Mouse (Mus musculus) liver, embryonic 12.5 days (tissue): Measurements from ENCODE around the gene Retnla. TPM values are rescaled to one million over a fixed set of nuclear protein-coding genes. Genes with fewer than 3 reads are reported as not detected.

ENCODE experiments used
- ATAC-seq: fragments of 200-750 bp; cut with Nextera tagmentation; 2 replicates; pipeline ENCODE4 v1.8.0; 2017; ENCODE audit warnings: moderate number of reproducible peaks, mild to moderate bottlenecking, moderate library complexity
- H3K27ac ChIP-seq: fragments of 300-500 bp; sonication (generic); 2 replicates; pipeline ENCODE4 v1.5.1; 2016; ENCODE audit warnings: mild to moderate bottlenecking
- H3K27me3 ChIP-seq: fragments of 300-500 bp; sonication (generic); replicated peaks from 2 replicates; pipeline ENCODE4 v1.6.1; 2016; ENCODE audit warnings: mild to moderate bottlenecking, moderate library complexity
- H3K36me3 ChIP-seq: fragments of 300-500 bp; sonication (generic); 2 replicates; pipeline ENCODE4 v1.6.1; 2016; ENCODE audit warnings: mild to moderate bottlenecking, moderate library complexity
- H3K4me1 ChIP-seq: fragments of 300-500 bp; sonication (generic); 2 replicates; pipeline ENCODE4 v1.6.1; 2016
- H3K4me2 ChIP-seq: fragments of 300-500 bp; sonication (generic); 2 replicates; pipeline ENCODE4 v1.6.1; 2016; ENCODE audit warnings: mild to moderate bottlenecking, moderate library complexity
- H3K4me3 ChIP-seq: fragments of 300-500 bp; sonication (generic); 2 replicates; pipeline ENCODE4 v1.5.1; 2016; ENCODE audit warnings: mild to moderate bottlenecking, moderate library complexity
- H3K9ac ChIP-seq: fragments of 300-500 bp; sonication (generic); 2 replicates; pipeline ENCODE4 v1.6.1; 2016; ENCODE audit warnings: mild to moderate bottlenecking, moderate library complexity
- H3K9me3 ChIP-seq: fragments of 300-500 bp; sonication (generic); replicated peaks from 2 replicates; pipeline ENCODE4 v1.6.1; 2016; ENCODE audit warnings: mild to moderate bottlenecking, moderate library complexity
- WGBS: fragments of 180-500 bp; shearing (Covaris S2); methylation state at CpG from one replicate; pipeline ENCODE4 v1.1.7; 2016; ENCODE audit not compliant: insufficient replicate concordance; 5-methylcytosine and 5-hydroxymethylcytosine counted together
- polyA plus RNA-seq: library from polyadenylated mRNA; unstranded; fragments of >200 nt; fragmentation: Nextera tagmentation; extraction: Ambion mirVana; gene quantifications from 2 replicates; pipeline ENCODE4 v1.2.1, GENCODE M21; 2016

The Retnla gene
- polyA plus RNA-seq: not detected in 2 replicates

DNA sequence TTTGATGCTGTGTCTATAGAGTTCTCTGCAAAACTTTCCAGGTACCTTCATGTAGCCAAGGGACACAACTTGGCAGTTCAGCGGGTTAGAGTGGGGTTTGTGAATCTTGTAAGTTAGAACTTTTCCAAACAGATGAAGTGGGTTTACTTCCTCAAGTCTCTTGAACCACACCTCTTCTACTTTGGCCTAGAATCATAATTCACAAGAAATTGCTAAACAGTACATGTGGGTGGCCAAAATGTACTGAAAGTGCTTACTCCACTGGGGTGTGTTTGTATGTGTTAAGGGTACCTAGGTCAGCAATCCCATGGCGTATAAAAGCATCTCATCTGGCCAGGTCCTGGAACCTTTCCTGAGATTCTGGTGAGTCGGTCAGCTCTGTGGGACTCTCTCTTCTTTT is at the start of gene Retnla:
TSS of gene Retnla (plus strand) at position 286 of the 400 bp plus-strand sequence.
- H3K4me3 ChIP-seq: no peak within 1 kb of the TSS
- WGBS: 69% methylated on average over 3 of the region's 3 CpGs
- H3K9me3 ChIP-seq: no peaks in the 10 kb centered on the region
- H3K4me2 ChIP-seq: no peak within 1 kb of the TSS
- no peaks in the 10 kb centered on the region for H3K36me3 ChIP-seq
- no peaks in the 10 kb centered on the region for H3K27me3 ChIP-seq
- ATAC-seq: no peak
- no peaks in the 10 kb centered on the region for H3K4me1 ChIP-seq
- no peak within 1 kb of the TSS for H3K9ac ChIP-seq
- no peak within 1 kb of the TSS for H3K27ac ChIP-seq

DNA sequence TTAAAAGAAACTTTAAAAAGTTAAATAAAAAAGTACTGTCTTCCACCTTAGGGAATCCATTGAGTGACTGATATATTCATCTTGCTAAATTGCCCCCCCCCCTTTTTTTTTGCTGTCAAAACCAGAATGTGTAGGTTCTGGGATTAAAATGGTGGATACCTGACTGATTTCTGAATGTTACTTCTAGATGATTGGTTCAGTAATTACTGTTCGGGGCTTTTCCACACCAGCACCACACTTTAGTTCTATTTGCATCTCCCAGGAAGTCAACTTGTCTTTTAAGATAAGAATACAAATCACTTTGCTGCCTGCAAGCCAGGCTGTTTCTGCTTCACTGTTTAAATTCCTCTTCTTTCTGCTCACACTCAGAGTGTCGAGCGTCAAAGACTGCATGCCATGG is 44.1 kb upstream of the Retnla start:
- no peak overlapping the region for H3K9ac ChIP-seq
- no peaks in the 10 kb centered on the region for H3K27me3 ChIP-seq
- no peaks in the 10 kb centered on the region for H3K9me3 ChIP-seq
- H3K4me3 ChIP-seq: no peak overlapping the region
- ATAC-seq: no peak
- WGBS: 38% methylated on average over 3 of the region's 3 CpGs
- no peaks in the 10 kb centered on the region for H3K4me1 ChIP-seq
- H3K27ac ChIP-seq: no peak overlapping the region
- no peaks in the 10 kb centered on the region for H3K36me3 ChIP-seq
- H3K4me2 ChIP-seq: no peak overlapping the region

DNA sequence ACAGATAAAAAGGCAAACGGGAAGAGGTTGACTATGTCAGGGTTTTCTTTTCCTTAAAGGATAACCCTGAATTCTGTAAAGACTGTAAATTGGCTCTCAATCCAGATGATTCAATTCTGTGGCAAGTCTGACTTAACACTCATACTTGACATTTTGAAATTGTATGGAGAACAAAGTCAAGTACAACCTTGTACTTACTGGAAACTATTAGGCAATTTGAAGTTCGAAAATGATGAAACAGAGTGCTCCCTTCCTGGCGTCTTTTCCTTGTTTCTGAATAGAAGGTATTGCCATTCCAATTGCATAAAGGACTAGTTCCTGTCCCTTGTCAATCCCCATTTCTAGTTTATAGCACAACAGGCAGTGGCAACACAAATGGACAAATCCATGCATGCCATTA is 42.9 kb upstream of the Retnla start:
- Histone ChIP-seq H3K27me3 (no peaks in the 10 kb centered on the region), H3K4me1 (no peaks in the 10 kb centered on the region), H3K4me3 (no peak overlapping the region), H3K36me3 (no peaks in the 10 kb centered on the region), H3K27ac (no peak overlapping the region), H3K9ac (no peak overlapping the region), H3K9me3 (no peaks in the 10 kb centered on the region), H3K4me2 (no peak overlapping the region)
- WGBS: 63% methylated on average over 3 of the region's 3 CpGs
- no peak for ATAC-seq

DNA sequence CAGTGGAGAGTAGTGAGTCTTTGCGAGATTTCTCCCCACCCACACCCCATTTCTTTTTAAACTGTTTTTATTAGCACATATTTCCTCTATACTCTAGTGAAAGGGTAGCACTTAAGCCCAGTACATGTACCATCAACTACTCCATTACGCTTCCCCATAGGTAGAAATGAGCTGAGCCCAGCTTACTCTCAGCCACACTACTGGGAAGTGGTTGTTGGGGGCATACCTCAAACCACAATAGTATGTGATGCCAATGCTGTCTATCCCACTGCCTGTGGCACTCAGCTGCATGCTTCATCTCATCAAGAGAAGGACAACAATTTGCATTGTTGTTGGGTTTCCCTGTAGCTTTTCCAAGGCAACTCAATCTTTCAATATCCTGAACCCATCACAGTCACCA is 41.4 kb upstream of the Retnla start:
- Histone ChIP-seq H3K27ac (no peak overlapping the region), H3K36me3 (no peaks in the 10 kb centered on the region), H3K4me1 (no peaks in the 10 kb centered on the region), H3K9ac (no peak overlapping the region), H3K27me3 (no peaks in the 10 kb centered on the region), H3K4me2 (no peak overlapping the region), H3K9me3 (no peaks in the 10 kb centered on the region), H3K4me3 (no peak overlapping the region)
- no peak for ATAC-seq
- WGBS: 64% methylated on average over 2 of the region's 2 CpGs

DNA sequence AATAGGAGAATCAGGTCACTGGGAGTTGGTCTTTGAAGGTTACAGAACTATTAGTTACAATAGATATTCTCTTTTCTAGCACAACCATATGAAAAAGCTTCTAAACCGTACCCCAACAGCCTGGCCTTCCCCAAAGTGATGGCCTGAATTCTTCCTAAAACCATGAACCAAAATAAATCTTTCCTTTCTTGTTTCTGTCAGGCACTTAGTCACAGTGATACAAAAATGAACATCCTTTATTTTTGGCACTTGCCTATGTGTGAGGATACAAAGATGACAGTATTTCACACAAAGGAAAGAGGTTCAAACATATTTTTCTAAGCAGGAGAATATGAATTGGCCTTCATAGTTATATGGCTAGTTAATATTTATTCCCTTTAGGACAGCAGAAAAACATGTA is 36.9 kb upstream of the Retnla start:
- 64% methylated on average over 1 of the region's 1 CpGs for WGBS
- ATAC-seq: no peak
- H3K27ac ChIP-seq: no peak overlapping the region

DNA sequence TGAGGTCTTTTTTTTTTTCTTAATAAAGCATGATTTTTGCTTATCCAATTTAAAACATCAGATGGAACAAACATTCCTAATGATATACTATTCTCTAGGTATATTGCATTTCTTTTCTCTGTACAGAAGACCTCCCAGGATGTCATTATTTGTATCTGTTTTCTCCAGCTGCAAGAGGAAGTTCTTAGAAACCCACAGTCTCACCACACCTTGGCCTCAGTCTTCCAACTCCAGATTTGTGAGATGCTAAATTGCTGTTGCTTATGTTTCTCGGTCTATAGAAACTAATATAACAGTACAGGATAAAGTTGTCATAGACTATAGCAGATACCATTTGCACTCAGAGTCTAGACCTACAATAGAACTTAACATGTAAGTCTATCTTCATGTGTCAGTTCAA is 35.8 kb upstream of the Retnla start:
- 51% methylated on average over 1 of the region's 1 CpGs for WGBS
- ATAC-seq: no peak

More for the DNA sequence above, 36.9 kb upstream of the Retnla start:
- H3K9ac ChIP-seq: no peak overlapping the region
- H3K4me2 ChIP-seq: no peak overlapping the region
- no peaks in the 10 kb centered on the region for H3K36me3 ChIP-seq
- no peaks in the 10 kb centered on the region for H3K9me3 ChIP-seq
- H3K27me3 ChIP-seq: no peaks in the 10 kb centered on the region
- no peaks in the 10 kb centered on the region for H3K4me1 ChIP-seq
- no peak overlapping the region for H3K4me3 ChIP-seq

DNA sequence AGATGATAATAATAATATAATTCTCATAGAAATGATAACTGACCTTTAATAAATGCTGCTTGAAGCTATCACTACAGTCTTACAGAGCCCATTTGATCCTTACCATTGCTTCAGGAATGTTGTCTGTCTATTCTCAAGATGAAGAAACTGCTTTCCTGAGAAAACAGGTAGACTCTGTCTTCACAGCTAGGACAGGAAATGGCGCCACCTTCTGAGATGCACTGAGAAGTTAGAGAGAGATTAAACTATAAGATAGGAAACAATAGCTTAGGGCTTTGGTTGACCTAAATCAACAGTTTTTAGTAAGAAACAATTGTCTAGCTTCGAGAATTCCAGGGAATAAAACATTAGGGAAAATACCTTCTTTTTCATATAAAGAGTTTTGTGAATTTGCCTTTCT is 33.0 kb upstream of the Retnla start:
- Histone ChIP-seq H3K9ac (no peak overlapping the region), H3K27me3 (no peaks in the 10 kb centered on the region), H3K4me3 (no peak overlapping the region), H3K9me3 (no peaks in the 10 kb centered on the region), H3K36me3 (no peaks in the 10 kb centered on the region), H3K4me2 (no peak overlapping the region), H3K4me1 (no peaks in the 10 kb centered on the region), H3K27ac (no peak overlapping the region)
- no peak for ATAC-seq
- 37% methylated on average over 2 of the region's 2 CpGs for WGBS

More for the DNA sequence above, 35.8 kb upstream of the Retnla start:
- Histone ChIP-seq H3K4me1 (no peaks in the 10 kb centered on the region), H3K4me3 (no peak overlapping the region), H3K9ac (no peak overlapping the region), H3K9me3 (no peaks in the 10 kb centered on the region), H3K27me3 (no peaks in the 10 kb centered on the region), H3K4me2 (no peak overlapping the region), H3K27ac (no peak overlapping the region), H3K36me3 (no peaks in the 10 kb centered on the region)

DNA sequence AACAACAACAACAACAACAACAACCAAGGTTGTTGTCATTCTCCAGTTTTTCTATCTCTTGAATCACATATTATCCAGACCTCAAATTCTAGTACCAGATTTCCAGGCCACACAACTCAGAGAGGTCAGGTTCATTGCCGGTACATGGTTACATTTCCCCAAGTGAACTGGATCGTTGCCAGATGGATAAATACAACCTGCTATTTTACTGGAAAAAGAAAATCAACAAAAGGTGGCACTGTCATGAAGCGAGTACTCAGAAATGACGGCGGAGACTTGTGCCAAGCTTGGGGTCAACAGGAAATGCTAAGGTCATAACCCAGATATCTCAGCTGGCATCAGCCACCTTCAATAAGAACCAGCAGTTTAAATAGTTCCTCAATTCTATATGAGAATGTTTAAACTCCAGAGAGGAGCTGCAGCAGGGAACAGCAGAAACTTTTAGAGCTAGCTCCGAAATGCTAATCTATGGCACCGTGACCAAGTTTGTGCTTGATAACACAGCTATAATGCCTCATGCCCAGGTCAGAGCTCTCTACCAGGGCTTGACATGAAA is 30.4 kb upstream of the Retnla start:
- Histone ChIP-seq H3K9me3 (no peaks in the 10 kb centered on the region), H3K27ac (no peak overlapping the region), H3K36me3 (no peaks in the 10 kb centered on the region), H3K27me3 (no peaks in the 10 kb centered on the region), H3K9ac (no peak overlapping the region), H3K4me2 (no peak overlapping the region), H3K4me3 (no peak overlapping the region), H3K4me1 (no peaks in the 10 kb centered on the region)
- ATAC-seq: no peak
- 59% methylated on average over 7 of the region's 7 CpGs for WGBS

DNA sequence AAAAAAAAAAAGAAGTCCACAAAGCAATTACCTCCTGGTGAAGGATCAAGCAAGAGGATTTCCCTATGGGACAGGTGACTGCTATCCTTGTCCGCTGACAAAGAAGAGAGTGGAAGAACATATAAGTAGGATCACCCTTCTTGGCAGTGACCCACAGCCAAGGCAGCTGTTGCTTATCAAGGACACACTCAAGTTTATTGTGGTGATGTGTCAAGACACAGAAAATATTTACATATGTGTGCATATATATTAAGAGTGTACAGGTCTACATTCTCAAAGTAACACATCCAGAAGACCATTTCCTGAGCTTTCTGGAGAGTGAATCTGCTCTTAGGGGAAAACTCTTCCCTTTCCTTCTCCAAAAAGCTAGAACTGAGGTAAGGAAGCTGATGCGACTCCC is 25.7 kb upstream of the Retnla start, which contains the start of gene Retnlb:
TSS of gene Retnlb (plus strand) at position 162 of the 400 bp plus-strand sequence.
- H3K9ac ChIP-seq: no peak within 1 kb of the TSS
- H3K4me2 ChIP-seq: no peak within 1 kb of the TSS
- H3K4me3 ChIP-seq: no peak within 1 kb of the TSS
- H3K36me3 ChIP-seq: no peaks in the 10 kb centered on the region
- no peak for ATAC-seq
- WGBS: 82% methylated on average over 2 of the region's 2 CpGs
- no peak within 1 kb of the TSS for H3K27ac ChIP-seq
- no peaks in the 10 kb centered on the region for H3K9me3 ChIP-seq
- no peaks in the 10 kb centered on the region for H3K27me3 ChIP-seq
- H3K4me1 ChIP-seq: no peaks in the 10 kb centered on the region

DNA sequence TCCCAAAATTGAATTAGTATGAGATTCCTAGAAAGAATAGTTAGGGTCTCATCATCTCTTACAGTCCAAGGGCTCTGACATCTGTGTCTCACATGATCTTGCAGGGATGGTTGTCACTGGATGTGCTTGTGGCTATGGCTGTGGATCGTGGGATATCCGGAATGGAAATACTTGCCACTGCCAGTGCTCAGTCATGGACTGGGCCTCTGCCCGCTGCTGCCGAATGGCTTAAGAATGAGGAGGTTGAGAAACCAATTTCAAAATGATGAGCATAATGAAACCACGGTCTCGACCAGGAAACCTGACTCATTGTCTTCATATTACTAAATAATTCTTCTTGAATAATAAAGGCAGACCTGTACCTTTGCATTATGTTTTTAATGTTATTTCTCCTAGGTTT is 23.8 kb upstream of the Retnla start:
- Histone ChIP-seq H3K4me2 (no peak overlapping the region), H3K9me3 (no peaks in the 10 kb centered on the region), H3K4me3 (no peak overlapping the region), H3K36me3 (no peaks in the 10 kb centered on the region), H3K4me1 (no peaks in the 10 kb centered on the region), H3K27ac (no peak overlapping the region), H3K27me3 (no peaks in the 10 kb centered on the region), H3K9ac (no peak overlapping the region)
- ATAC-seq: no peak
- 67% methylated on average over 6 of the region's 6 CpGs for WGBS

DNA sequence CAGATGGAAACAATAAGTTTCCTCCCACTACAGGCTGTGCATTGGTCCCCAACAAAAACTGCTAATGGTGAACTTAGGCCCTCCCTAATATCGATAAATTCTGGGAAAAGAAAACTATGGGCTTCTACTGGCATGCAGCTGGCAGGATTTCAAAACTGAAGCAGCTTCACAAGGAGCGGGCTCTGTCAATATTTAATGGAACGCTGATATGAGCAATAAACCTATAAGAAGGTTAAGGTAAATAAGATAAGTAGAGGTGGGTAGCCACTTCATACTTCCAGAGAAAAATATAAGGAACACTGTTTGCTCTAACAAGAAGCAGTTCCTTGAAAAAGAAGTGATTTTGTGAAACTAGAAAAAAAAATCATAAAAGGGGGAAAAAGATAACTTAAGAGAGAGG is 15.9 kb upstream of the Retnla start:
- no peak for ATAC-seq
- no peak overlapping the region for H3K4me2 ChIP-seq
- no peak overlapping the region for H3K27ac ChIP-seq
- H3K4me1 ChIP-seq: no peaks in the 10 kb centered on the region
- no peak overlapping the region for H3K4me3 ChIP-seq
- H3K36me3 ChIP-seq: no peaks in the 10 kb centered on the region
- H3K9me3 ChIP-seq: no peaks in the 10 kb centered on the region
- H3K9ac ChIP-seq: no peak overlapping the region
- H3K27me3 ChIP-seq: no peaks in the 10 kb centered on the region
- 67% methylated on average over 3 of the region's 3 CpGs for WGBS

DNA sequence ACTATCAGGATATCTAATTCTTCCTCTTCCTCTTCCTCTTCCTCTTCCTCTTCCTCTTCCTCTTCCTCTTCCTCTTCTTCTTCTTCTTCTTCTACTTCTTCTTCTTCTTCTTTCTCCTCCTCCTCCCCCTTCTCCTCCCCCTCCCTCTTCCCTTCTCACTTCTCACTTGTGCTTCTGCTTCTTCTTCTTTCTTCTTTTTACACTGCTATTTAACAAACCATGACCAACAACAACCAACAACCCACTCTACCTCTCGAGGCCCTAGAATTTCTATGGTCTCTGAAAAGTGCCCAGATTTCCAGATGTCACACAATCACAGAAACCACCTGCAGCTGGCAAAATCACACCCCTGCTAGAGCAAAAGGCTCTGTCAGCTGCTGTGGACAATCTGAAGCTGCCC is 14.7 kb upstream of the Retnla start:
- no peak for ATAC-seq
- Histone ChIP-seq H3K4me1 (no peaks in the 10 kb centered on the region), H3K4me2 (no peak overlapping the region), H3K27me3 (no peaks in the 10 kb centered on the region), H3K27ac (no peak overlapping the region), H3K36me3 (no peaks in the 10 kb centered on the region), H3K4me3 (no peak overlapping the region), H3K9me3 (no peaks in the 10 kb centered on the region), H3K9ac (no peak overlapping the region)
- WGBS: 32% methylated on average over 1 of the region's 1 CpGs

DNA sequence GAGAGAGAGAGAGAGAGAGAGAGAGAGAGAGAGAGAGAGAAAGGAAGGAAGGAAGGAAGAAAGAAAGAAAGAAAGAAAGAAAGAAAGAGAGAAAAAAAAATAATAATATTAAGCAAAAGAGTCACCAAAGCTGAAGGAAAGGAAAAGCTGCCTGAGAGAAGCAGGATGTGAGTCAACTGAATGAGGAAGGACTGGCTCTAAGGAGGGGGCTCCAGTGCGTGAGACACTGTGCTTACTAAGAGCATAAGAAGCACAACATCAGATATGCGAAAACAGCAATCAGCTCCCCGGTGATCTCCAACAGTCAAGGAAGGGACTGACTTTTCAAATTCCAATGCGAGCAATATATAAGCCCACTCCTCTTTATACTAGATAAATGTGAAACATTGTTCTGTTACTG is 13.3 kb upstream of the Retnla start:
- H3K27ac ChIP-seq: no peak overlapping the region
- WGBS: 42% methylated on average over 4 of the region's 4 CpGs
- no peaks in the 10 kb centered on the region for H3K27me3 ChIP-seq
- H3K9ac ChIP-seq: no peak overlapping the region
- H3K9me3 ChIP-seq: no peaks in the 10 kb centered on the region
- no peak overlapping the region for H3K4me3 ChIP-seq
- H3K36me3 ChIP-seq: no peaks in the 10 kb centered on the region
- H3K4me1 ChIP-seq: no peaks in the 10 kb centered on the region
- no peak overlapping the region for H3K4me2 ChIP-seq
- ATAC-seq: no peak
